Mouse (Mus musculus) heart, embryonic 16.5 days (tissue): ENCODE measurements around the gene Plekha1. TPM values are rescaled to one million over a fixed set of nuclear protein-coding genes. Genes with fewer than 3 reads are reported as not detected.
A peak's percentile ranks its signal among the peaks of the same experiment; 100 is the strongest.

Source experiments
- ATAC-seq: fragments of 200-750 bp; cut with Nextera tagmentation; replicated peaks from 2 replicates; pipeline ENCODE4 v1.8.0; 2017; ENCODE audit warnings: moderate number of reproducible peaks; ENCODE audit not compliant: insufficient read depth, low FRiP score; ENCODE audit errors: extremely low read depth
- H3K27ac ChIP-seq: fragments of 300-500 bp; sonication (generic); 2 replicates; pipeline ENCODE4 v1.5.1; 2014; ENCODE audit warnings: mild to moderate bottlenecking, low read length, control low read depth, moderate library complexity
- H3K27me3 ChIP-seq: fragments of 300-500 bp; sonication (generic); 2 replicates; pipeline ENCODE4 v1.6.1; 2014; ENCODE audit warnings: low read length, mixed read lengths; ENCODE audit not compliant: control insufficient read depth, insufficient read depth
- H3K36me3 ChIP-seq: fragments of 300-500 bp; sonication (generic); 2 replicates; pipeline ENCODE4 v1.6.1; 2014; ENCODE audit not compliant: control insufficient read depth, insufficient read depth
- H3K4me1 ChIP-seq: fragments of 300-500 bp; sonication (generic); 2 replicates; pipeline ENCODE4 v1.6.1; 2014; ENCODE audit warnings: low read length, mixed read lengths; ENCODE audit not compliant: control insufficient read depth, insufficient read depth
- H3K4me2 ChIP-seq: fragments of 300-500 bp; sonication (generic); 2 replicates; pipeline ENCODE4 v1.6.1; 2014; ENCODE audit warnings: low read depth, mild to moderate bottlenecking, control low read depth, low read length
- H3K4me3 ChIP-seq: fragments of 300-500 bp; sonication (generic); 2 replicates; pipeline ENCODE4 v1.5.1; 2014; ENCODE audit warnings: mild to moderate bottlenecking, control low read depth, low read length
- H3K9ac ChIP-seq: fragments of 300-500 bp; sonication (generic); 2 replicates; pipeline ENCODE4 v1.6.1; 2014; ENCODE audit warnings: low read length, control low read depth
- H3K9me3 ChIP-seq: fragments of 300-500 bp; sonication (generic); replicated peaks from 2 replicates; pipeline ENCODE4 v1.6.1; 2016; ENCODE audit warnings: low read length; ENCODE audit not compliant: control insufficient read depth
- WGBS: fragments of 180-500 bp; shearing (Covaris S2); extraction: QIAGEN DNeasy Blood & Tissue Kit; methylation state at CpG from one replicate; pipeline ENCODE4 v1.1.7; 2014; 5-methylcytosine and 5-hydroxymethylcytosine counted together
- polyA plus RNA-seq: library from polyadenylated mRNA; unstranded; fragments of >200 nt; fragmentation: Nextera tagmentation; extraction: Ambion mirVana; gene quantifications from 2 replicates; pipeline ENCODE4 v1.2.1, GENCODE M21; 2015

Plekha1 gene
- polyA plus RNA-seq, 1 experiment from 2014 or later, result 55.2 TPM

DNA sequence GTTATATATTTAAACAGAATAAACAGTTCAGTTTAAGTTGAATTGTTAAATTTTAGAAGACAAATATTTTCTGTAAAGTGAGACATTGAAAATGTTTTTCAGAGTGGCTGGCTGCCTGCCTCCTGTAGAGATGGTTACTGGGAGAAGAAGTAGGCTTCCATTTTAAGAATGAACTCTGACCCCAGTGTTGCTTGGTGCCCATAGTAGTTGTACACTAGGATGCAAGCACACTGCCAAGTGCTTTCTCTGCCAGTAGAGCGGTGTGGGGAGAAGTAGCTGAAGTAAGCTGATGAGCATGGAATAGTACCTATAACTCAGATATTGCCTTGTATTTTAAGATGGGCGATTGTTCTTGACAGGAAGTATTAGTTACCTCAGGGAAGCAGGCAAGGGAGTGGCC, 18.6 kb downstream of the Plekha1 start:
- H3K4me3 ChIP-seq, result no peak overlapping the region
- no peak overlapping the region for H3K4me2 ChIP-seq
- H3K9ac ChIP-seq, result no peak overlapping the region
- ATAC-seq, result no peak
- 93% methylated on average over 2 of the region's 2 CpGs for WGBS
- no peaks in the 10 kb centered on the region for H3K9me3 ChIP-seq
- no peak overlapping the region for H3K27ac ChIP-seq
- H3K27me3 ChIP-seq, result no peaks in the 10 kb centered on the region
- peaks cover 13% of the 10 kb centered on the region for H3K4me1 ChIP-seq
- peaks cover 12% of the 10 kb centered on the region for H3K36me3 ChIP-seq

DNA sequence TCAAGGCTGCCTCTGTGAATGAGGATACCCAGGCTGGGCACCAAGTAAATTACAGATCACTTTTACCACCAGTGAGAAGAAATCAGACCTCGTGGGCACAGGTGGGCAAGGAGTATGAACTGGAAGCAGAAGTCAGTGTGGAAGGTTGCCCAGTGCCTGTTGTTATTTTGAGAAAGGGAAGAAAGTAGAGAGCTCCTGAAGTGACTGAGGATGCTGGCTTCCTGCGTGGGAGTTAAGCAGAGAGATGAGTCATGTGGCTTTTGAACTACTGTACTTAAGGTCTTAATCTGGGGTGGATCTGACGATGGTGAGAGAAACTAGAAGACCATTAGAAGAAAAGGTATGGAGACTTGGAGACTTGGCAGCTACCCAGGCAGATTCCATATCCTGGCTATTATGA, 20.7 kb downstream of the Plekha1 start:
- no peak for ATAC-seq
- no peaks in the 10 kb centered on the region for H3K9me3 ChIP-seq
- 56% methylated on average over 3 of the region's 3 CpGs for WGBS

DNA sequence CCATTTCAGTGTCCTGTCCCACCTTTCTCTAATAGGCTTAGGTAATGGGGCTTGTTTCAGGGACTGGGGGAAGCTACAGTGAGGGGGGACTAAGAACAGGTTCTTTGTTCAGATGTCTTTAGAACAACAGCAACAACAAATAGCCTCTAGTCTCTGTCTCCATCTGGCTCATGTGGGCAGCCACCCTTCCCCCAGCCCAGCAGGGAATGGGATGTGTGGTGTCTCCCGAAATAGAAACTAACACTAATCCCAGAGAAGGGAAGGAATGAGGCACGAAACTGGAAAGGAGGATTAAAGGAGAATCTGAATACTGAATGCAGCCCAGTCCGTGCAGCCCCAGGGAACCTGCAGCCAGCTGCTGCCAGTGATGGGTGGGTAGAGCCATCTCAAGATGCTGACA, 22.4 kb downstream of the Plekha1 start:
- H3K9ac ChIP-seq, result peak overlapping the region; percentile 59; the same call in 1 of the 2 replicates
- WGBS, result 17% methylated on average over 3 of the region's 3 CpGs
- peak; percentile 86 for ATAC-seq

More for the DNA sequence above, 20.7 kb downstream of the Plekha1 start:
- Histone ChIP-seq H3K4me1 (peaks cover 18% of the 10 kb centered on the region), H3K4me3 (no peak overlapping the region), H3K36me3 (peaks cover 12% of the 10 kb centered on the region), H3K4me2 (no peak overlapping the region), H3K27ac (no peak overlapping the region), H3K27me3 (no peaks in the 10 kb centered on the region), H3K9ac (no peak overlapping the region)

DNA sequence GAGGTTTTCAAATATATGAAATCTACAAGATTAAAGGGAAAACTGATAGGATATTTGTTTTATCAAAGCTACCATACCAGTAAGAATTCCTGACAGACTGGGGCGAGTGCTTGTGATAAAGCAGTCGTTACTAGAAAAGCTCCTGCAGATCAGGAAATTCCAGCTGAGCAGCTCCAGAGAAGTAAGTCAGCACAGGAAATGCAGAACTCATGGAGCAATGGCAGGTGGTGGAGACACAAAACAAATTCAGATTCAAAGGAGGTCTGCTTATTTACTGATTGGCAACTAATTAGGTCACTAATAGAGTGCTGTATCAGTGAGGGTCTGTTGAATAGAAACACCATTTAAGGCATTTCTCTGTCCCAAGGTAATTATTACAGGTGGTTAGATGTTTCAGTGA, 25.3 kb downstream of the Plekha1 start:
- no peak overlapping the region for H3K4me2 ChIP-seq
- no peak for ATAC-seq
- H3K36me3 ChIP-seq, result peaks cover 13% of the 10 kb centered on the region
- peaks cover 18% of the 10 kb centered on the region for H3K4me1 ChIP-seq
- WGBS, result 14% methylated on average over 2 of the region's 2 CpGs
- H3K27ac ChIP-seq, result no peak overlapping the region
- no peak overlapping the region for H3K4me3 ChIP-seq
- H3K9ac ChIP-seq, result no peak overlapping the region
- H3K27me3 ChIP-seq, result no peaks in the 10 kb centered on the region
- H3K9me3 ChIP-seq, result no peaks in the 10 kb centered on the region

More for the DNA sequence above, 22.4 kb downstream of the Plekha1 start:
- Histone ChIP-seq H3K27ac (peak overlapping the region; percentile 93), H3K27me3 (no peaks in the 10 kb centered on the region), H3K4me2 (peak overlapping the region; percentile 54), H3K9me3 (no peaks in the 10 kb centered on the region), H3K36me3 (peaks cover 10% of the 10 kb centered on the region), H3K4me3 (no peak overlapping the region), H3K4me1 (peaks cover 18% of the 10 kb centered on the region)

DNA sequence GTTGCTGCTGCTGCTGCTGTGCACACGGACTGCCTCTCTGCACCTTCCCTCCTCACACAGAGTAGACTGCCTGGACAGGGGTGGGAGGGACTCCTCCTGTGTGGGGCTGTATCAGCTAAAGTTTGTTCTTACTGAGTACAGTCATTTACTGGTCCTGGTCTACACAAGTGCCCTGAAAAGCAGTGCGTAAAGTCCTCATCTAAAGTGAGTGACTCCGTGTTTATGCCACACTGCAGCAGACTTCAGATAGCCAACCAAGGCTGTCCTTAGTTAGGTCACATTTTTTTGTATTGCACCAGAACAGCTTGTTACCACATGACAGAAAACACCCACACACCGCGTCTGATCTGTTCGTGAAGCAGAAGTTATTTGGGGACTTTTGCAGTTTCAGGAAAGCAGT, 27.4 kb downstream of the Plekha1 start:
- peaks cover 14% of the 10 kb centered on the region for H3K4me1 ChIP-seq
- H3K9ac ChIP-seq, result no peak overlapping the region
- no peaks in the 10 kb centered on the region for H3K27me3 ChIP-seq
- no peak overlapping the region for H3K4me3 ChIP-seq
- no peak overlapping the region for H3K4me2 ChIP-seq
- ATAC-seq, result no peak
- no peak overlapping the region for H3K27ac ChIP-seq
- WGBS, result 66% methylated on average over 6 of the region's 6 CpGs
- H3K9me3 ChIP-seq, result no peaks in the 10 kb centered on the region
- peaks cover 19% of the 10 kb centered on the region; the same call in 1 of the 2 replicates for H3K36me3 ChIP-seq

DNA sequence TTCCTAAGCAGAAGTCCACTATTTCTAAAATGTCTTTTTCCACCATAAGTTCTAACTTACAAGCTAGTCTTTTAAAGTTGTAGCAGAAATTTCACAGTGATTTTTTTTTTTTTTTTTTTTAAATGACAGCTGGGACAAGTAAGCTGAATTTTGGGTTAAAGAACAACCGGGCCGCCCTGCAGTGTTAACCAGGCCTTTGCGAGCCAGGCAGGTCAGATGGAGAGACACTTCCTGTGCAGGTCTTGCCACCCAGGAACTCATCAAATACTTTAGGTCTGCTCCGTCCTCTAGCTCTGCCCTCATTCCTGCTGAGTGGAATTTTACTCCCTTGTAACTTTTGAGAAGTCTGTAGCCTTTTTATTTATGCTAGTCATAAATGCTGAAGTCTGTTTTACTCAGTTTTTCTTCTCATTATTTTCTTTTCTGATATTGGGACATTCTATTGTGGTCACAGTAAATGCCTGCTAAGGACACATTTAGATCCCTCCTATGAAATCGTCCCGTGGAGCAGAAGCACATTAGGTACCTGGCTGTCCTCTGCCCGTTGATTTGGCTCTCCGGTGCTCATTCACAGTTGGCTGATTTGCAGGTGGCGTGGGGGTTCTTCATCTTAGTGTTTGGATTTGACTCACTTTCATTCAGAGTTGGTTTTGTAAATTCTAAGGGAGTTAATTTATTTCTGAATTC, 29.5 kb downstream of the Plekha1 start:
- H3K27me3 ChIP-seq, result no peaks in the 10 kb centered on the region
- no peak for ATAC-seq
- no peak overlapping the region for H3K4me2 ChIP-seq
- no peak overlapping the region for H3K9ac ChIP-seq
- no peak overlapping the region for H3K27ac ChIP-seq
- WGBS, result 87% methylated on average over 9 of the region's 9 CpGs
- H3K9me3 ChIP-seq, result no peaks in the 10 kb centered on the region
- peaks cover 25% of the 10 kb centered on the region; the same call in 1 of the 2 replicates for H3K36me3 ChIP-seq
- peaks cover 4% of the 10 kb centered on the region; the same call in 1 of the 2 replicates for H3K4me1 ChIP-seq
- no peak overlapping the region for H3K4me3 ChIP-seq

DNA sequence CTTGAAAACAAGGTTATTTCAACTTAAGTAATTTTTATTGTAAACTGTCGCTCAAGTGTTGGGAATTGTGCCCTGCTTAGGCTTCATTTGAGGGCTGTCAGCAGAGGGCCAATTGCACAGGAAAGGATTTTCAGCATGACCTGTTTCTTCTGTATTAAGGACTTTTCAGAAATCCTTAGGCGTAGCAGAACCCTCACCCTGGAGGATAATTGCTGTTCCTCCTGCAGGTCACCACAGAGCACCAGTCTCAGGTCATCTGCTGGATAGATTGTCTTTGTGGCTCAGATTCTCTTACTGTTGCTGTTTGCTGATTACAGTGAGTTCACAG, 30.0 kb downstream of the Plekha1 start:
- H3K4me3 ChIP-seq, result no peak overlapping the region
- H3K36me3 ChIP-seq, result peaks cover 25% of the 10 kb centered on the region; the same call in 1 of the 2 replicates
- no peak for ATAC-seq
- no peaks in the 10 kb centered on the region for H3K27me3 ChIP-seq
- H3K9ac ChIP-seq, result no peak overlapping the region
- no peak overlapping the region for H3K27ac ChIP-seq
- WGBS, result 88% methylated on average over 2 of the region's 2 CpGs
- no peak overlapping the region for H3K4me2 ChIP-seq
- no peaks in the 10 kb centered on the region for H3K4me1 ChIP-seq
- no peaks in the 10 kb centered on the region for H3K9me3 ChIP-seq

DNA sequence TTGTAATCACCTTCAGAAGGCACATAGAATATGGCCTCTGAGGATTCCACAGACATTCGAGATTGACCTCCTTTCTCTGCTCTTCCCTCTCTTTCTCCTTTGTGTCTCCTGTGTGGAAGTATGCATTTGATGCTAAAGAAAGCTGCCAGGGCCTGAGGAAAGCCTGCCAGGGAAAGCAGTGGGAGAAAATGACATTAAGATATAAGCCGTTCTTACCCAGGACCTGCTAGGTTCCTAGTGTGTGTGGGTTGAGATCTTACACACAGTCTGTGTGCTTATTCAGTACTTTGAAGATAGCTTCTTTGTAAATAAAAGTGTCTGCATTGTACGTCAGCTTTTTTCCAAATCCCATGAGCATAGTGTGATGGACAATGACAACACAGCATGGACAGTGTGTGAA, 30.5 kb downstream of the Plekha1 start:
- H3K4me3 ChIP-seq, result no peak overlapping the region
- no peak overlapping the region for H3K27ac ChIP-seq
- H3K4me1 ChIP-seq, result no peaks in the 10 kb centered on the region
- peaks cover 25% of the 10 kb centered on the region; the same call in 1 of the 2 replicates for H3K36me3 ChIP-seq
- no peak overlapping the region for H3K4me2 ChIP-seq
- H3K9me3 ChIP-seq, result no peaks in the 10 kb centered on the region
- no peak overlapping the region for H3K9ac ChIP-seq
- 85% methylated on average over 3 of the region's 3 CpGs for WGBS
- H3K27me3 ChIP-seq, result no peaks in the 10 kb centered on the region
- no peak for ATAC-seq

DNA sequence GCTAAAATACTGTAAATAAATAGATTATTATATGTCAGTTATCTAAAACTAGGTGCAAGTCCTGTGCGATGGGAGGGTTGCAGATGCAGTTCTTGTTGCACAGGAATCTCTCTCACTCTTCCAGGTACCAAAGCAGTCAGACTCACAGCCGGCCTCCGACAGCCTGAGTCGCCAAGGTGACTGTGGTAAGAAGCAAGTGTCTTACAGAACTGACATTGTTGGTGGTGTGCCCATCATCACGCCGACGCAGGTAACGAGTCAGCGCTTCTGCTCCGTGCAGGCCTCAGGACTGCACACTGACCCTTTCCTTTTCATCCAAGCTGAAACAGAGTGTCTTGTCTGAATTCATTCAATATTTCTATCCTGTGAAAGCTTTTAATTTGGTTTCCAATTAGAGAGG, 31.6 kb downstream of the Plekha1 start:
- WGBS, result 87% methylated on average over 10 of the region's 10 CpGs
- Histone ChIP-seq H3K9ac (no peak overlapping the region), H3K27ac (no peak overlapping the region), H3K4me2 (no peak overlapping the region), H3K9me3 (no peaks in the 10 kb centered on the region), H3K4me1 (no peaks in the 10 kb centered on the region), H3K27me3 (no peaks in the 10 kb centered on the region), H3K4me3 (no peak overlapping the region), H3K36me3 (peaks cover 29% of the 10 kb centered on the region)
- ATAC-seq, result no peak
